Mouse (Mus musculus) thymus, postnatal 10 days (tissue): Measurements from ENCODE around the gene Brf1.

Experiments used
- DNase-seq, 2 experiments: peaks; one replicate each; pipeline ENCODE4 v3.0.0; 2021; ENCODE audit warnings: low spot score in 2 of 2

The Brf1 gene

GRCm38 (mm10) chr12:112940238-112940637 lies 60.3 kb downstream of the Brf1 start:
- DNase-seq: no peak

DNA sequence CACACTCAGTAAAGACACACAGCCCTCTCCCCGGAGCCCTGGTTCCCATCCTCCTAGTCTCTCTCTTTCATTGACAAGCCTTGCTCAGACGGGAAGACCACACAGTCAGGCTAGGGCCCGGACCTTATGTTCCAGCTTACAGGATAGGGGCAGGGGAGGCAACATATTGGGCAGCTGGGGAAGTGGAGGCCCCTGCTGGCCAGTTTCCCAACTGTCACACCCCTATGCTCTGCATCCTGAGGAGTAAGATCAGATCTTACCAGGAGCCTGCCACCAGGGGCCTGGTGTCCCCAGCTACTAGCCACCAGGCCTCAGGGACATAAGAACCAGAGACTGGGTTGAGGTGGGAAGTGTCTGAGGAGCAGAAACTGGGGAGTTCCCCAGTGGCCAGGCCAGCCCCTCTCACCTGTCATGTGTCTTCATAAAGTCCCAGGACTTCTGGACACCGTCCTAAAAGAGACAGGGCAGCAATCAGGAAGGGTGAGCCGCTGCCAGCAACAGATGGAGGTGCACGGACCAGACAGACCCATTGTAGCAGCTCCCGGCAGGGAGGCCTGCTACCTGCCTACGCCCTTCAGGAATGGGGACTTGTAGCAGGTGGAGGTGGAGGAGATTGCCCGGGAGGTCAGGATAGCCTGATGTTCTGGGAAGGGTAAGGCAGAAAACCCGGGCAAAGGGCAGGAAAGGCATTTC lies 61.5 kb downstream of the Brf1 start:
- DNase-seq: no peak

- no peak for DNase-seq
These were observed 62.1 kb downstream of the Brf1 start for GRCm38 (mm10) chr12:112938366-112938765.

DNA sequence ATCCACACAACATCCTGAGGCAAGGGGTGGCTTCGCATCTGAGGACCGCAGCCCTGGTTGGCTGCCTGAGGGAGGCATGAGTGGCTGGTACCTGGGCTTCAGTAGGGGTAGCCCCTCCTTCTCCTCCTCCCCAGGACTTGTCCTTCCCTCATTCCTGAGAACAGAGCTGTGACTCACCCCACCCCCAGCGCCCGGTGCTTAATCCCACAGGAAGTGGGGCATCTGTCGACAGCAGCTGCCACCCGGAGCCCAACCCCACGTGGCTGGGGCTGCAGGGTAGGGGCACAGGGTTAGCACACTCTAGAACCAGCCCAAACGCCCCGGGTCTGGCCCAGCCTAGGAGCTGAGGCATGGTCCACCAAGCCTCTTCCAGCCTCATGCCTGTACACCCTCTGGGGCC lies 62.6 kb downstream of the Brf1 start:
- DNase-seq: peak in 1 of 2 experiments; percentile 20

GRCm38 (mm10) chr12:112932647-112933046 lies 67.9 kb downstream of the Brf1 start:
- no peak for DNase-seq

DNA sequence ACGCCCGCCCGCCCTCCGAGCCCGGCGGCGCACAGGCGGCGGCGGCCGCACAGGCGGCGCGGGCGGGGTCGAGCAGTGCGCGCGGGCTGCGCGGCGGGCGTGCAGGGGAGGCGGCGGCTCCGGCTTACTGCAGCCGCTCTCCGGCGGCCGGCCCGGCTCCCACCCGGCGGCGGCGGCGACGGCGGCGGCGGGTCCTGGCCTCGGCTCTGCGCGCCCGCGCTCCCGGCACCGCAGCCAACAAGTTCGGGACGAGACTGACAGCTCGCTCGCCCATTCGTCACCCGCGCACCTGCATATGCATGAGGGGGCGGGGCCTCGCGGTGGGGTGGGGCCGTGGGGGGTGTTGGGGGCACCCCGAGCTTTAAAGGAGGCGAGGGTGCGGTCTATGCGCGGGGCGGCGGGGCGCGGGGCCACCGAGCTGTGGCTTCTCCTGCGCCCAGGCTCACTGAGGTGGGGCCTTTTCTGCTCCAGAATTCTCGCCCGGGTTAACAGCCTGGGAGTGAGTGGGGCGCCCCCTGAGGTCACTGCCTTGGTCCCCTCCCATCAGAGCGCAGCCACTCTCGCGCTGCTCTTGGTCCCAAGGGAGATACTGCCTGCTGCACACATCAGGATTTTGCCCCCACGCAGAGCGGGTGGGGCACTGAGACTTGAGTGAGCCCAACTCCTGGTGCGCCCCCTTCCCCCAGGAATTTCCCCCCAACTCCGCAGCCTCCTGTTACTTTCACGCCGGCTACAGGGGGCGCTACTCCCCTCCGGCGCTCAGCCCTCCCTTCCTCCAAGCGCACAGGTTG lies 70.7 kb downstream of the Brf1 start, which contains the start of gene Jag2:
Gene Jag2 (minus strand): TSS at position 215 of the 791 bp plus-strand sequence.
- peak; percentile 33 to 54 for DNase-seq

DNA sequence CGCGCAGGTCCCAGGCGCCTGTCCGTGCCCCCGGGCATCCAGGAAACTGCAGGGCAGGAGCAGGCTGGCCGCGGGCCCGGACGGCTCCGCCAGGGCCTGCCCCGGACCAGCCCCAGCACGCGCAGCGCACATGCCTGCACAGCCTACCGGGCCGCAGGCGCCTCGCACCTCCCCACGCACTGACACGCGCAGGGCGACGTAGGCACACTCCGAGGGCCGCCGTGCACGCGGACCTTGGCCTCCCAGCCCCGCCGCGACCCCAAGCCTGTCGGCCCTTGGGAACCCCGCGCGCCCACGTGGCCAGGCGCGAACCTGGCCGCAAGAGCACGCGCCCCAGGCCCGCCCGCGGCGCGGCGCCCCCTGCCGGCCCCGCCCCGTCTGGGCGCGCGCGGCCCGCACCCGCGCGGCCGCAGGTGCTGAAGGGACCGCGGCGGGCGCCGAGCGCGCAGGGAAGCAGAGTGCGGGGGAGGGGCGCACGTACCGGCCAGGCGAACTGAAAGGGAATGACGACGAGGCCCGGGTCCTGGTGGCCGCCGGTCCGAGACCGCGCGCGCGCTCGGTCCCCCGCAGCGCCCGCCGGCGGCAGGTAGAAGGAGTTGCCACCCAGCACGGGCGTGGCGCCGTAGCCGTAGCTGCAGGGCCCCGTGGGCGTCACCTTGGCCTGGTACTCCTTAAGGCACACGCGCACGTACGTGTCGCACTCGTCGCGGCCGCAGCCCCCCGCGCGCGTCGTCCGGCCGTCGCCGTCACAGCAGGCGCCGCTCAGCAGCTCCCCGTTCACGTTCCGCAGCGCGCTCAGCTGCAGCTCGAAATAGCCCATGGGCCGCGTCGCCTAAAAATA lies 71.9 kb downstream of the Brf1 start:
- DNase-seq: peak in 1 of 2 experiments; percentile 33

DNA sequence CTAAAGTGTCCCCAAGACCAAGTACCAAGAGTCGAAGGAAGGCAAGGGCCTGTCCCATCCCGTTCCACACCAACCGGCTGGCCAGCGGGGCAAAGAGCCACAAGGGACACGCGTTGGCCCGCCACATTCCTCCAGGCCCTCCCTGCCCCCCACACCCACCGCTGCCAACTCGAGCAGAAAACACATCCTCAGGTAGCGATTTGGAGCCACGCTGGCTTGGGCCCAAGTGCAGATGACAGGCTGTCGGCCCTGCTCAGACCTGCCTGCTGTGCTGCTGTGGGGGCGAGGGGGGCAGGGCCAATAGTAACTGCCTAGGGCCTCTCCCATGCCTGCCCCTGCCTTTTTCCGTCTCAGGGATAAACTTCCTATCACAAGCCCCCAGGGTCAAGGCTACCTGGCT lies 73.2 kb downstream of the Brf1 start:
- no peak for DNase-seq

GRCm38 (mm10) chr12:112925950-112926349 lies 74.6 kb downstream of the Brf1 start:
- no peak for DNase-seq

GRCm38 (mm10) chr12:112922541-112922940 lies 78.0 kb downstream of the Brf1 start:
- DNase-seq: no peak

GRCm38 (mm10) chr12:112921518-112921917 lies 79.0 kb downstream of the Brf1 start:
- DNase-seq: no peak

- DNase-seq: no peak
These were observed 82.6 kb downstream of the Brf1 start for GRCm38 (mm10) chr12:112917906-112918305.

DNA sequence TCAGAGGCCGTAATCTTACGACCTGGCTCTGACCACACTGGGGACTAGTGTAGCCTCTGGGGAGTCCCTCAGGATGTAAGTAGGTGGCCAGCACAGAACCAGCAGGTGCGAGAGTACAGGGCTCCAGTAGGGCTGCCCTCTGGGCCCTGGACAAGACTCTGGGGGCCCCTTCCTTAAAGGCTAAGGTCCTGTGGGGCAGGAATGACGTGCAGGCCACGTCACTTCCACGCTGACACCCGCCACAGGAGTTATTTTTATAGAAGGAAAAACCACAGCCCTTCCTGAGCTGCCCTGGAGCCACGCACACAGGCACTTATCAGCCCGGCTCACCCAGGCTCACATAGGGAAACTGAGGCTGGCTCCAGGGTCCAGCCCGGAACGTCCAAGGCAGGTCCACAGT lies 83.0 kb downstream of the Brf1 start:
- DNase-seq: no peak

DNA sequence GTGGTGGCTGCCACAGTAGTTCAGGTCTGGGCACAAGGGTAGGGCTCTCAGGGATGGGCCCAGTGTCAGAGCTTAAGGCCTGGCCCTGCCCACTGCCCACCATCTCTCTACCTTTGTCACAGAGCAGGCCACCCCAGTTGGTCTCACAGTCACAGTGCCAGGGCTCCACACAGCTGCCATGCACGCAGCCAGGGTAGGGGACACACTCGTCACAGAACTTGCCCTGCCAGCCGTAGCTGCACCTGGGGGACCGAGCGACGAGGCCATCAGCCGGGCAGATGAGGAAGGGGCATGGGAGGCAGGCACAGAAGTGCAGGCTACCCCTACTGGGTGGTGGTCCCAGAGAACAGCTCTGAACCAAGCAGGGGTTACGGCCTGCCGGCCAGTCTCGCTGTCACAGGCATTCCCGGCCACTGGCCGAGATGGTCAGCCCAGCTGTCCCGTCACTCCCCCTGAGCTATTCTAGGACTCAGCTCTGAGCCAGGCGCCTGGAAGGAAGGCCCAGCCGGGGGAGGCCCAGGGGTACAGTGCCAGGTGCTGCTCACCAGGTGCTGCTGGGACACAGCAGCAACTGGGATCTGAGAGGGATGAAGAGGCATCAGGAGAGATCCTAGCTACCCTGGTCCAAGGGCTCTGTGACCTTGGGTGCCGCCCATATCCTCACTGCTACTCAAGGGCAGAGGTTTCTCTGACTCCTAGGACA lies 83.7 kb downstream of the Brf1 start:
- DNase-seq: no peak

GRCm38 (mm10) chr12:112915587-112915986 lies 84.9 kb downstream of the Brf1 start:
- DNase-seq: no peak

DNA sequence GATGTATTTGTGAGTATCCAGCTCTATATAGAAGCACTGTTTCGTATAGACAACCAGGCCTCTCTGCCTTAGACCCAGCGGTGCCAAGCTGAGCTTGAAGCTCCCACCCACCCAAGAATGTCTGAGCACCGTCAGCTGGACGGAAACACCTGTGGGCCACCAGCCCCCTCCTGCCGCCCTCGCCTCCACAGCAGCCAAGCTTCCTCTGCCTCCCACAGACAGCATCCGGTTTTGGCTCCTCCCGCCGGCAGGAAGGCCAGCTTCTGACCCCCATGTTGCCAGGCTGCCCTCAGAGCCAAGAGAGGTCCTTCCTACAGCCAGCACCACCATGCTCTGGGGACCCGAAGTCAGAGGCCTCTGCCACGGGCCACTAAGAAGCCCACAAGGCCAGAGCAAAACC lies 86.0 kb downstream of the Brf1 start:
- peak; percentile 47 to 53 for DNase-seq

DNA sequence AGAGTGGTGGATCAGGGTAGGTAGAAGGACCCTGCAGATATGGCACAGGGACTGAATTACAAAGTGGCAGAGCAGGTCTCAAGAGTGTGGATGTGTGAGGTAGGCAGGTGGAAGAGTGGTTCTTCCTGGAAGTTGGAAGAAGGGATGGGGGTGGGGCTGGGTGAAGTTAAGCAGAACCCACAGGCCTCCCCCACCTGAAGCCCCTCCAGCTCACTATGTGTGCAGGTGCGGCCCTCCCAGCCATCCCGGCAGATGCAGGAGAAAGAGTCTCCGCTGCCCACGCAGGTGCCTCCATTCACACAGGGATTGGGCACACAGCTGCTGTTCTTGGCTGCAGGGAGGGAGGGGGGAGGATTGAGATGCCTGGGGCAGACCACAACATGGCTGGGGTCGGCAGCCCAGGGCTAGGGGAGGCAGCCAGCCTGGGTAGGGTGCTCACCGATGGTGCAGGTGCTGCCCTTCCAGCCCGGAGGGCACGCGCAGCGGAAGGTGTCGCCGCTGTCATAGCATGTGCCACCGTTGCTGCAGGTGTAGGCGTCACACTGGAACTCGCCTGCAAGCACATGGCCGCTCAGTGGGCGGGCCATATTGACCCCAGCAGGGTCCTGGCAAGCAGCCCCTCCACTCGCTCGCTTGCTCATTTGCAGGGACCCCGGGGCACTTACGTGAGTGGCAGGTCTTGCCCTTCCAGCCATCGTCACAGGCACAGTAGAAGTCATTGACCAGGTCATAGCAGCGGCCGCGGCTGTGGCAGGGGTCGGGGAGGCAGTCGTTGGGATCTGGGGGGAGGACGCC lies 87.4 kb downstream of the Brf1 start:
- DNase-seq: no peak

DNA sequence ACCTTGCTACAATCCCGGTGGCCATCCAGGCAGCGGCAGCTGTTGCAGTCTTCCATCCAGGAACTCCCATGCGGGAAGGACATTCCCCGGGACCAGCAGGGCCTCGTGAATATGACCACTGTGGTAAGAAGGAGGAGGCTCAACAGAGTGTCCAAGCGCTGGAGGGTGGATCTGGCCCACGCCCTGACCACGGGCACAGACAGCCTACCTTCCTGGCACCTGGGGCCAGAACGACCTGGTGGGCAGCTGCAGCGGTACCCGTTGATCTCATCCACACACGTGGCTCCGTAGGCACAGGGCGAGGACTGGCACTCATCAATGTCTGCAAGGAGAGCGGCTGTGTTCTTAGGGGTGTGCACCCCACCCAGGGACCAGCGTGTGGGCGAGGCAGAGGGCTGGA lies 88.8 kb downstream of the Brf1 start:
- DNase-seq: no peak
